Mouse (Mus musculus): ENCODE data around the gene Cyp2ab1. TPM values are rescaled to one million over a fixed set of nuclear protein-coding genes. Genes with fewer than 3 reads are reported as not detected.
A peak's percentile ranks its signal among the peaks of the same experiment; 100 is the strongest.

Cyp2ab1 gene
- polyA plus RNA-seq, 1 experiment from 2014 or later, result not detected

DNA sequence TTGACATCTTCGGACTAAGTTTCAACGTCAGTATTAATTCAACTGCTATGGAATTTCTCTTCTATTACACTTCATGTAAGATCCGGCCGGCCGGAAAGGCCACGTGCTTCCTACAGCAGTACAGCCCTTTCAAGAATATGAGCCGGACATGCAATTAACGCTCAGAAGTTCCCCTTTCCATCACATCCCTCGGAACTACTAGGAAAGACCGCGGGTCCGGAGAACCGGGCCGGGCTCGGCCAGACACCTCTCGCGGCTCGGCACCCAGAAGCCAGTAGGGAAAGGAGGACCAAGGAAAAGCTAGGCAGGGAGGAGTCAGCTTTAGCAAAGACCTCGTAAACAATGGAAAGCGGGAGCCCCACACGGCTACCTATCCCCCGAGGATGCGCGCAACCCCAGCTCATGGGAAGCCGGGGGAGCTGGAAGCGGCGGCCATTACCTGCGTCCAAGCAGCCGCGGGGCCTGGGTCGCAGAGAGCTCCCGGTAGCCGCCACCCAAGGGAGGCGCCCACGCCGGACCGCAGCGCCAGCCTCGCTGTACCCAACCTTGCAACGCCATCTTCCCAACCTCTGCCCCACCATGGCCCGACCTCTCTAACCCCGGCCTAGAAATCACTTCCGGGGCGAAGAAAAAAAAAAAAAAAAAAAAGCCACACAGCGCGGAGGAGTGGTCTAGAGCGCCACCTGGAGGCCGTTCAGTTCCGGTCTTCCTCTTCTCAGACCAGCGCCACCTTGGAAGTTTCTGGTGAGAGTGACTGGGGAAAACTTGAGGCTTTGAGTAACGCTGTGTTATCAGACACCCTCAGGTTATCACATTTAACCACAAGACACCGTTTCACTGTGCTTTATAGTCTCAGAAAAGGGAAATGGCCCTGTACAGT lies 23.2 kb downstream of the Cyp2ab1 start, which contains the start of gene Parl:
Gene Parl, minus strand, starts transcription at position 618 of the 880 bp plus-strand sequence.
- H3K9me3 ChIP-seq (ENCODE audit: control insufficient read depth, low read length), result no peaks in the 10 kb centered on the region
- peak within 1 kb of the TSS; percentile 89 for H3K9ac ChIP-seq (ENCODE audit: low read length)
- under 1% methylated on average over 52 of the region's 52 CpGs for WGBS
- 0 out of 2 replicates have a peak within 1 kb of the TSS, but pooled peaks have one; percentile 29 for H3K27ac ChIP-seq (ENCODE audit: low read depth, low read length)
- no peaks in the 10 kb centered on the region for H3K27me3 ChIP-seq (ENCODE audit: control insufficient read depth, insufficient read depth, low read length)
- ATAC-seq (ENCODE audit: insufficient read depth, low FRiP score, low TSS enrichment), result peak; percentile 88
- peaks cover 10% of the 10 kb centered on the region for H3K4me1 ChIP-seq (ENCODE audit: control insufficient read depth, insufficient read depth, low read length)
- H3K36me3 ChIP-seq (ENCODE audit: control insufficient read depth, insufficient read depth, low read length), result 0 out of 2 replicates have a peak, but pooled peaks cover 2% of the 10 kb centered on the region
- peak; percentile 90 for DNase-seq (ENCODE audit: low spot score)
- H3K4me2 ChIP-seq (ENCODE audit: low read depth), result peak within 1 kb of the TSS; percentile 84
- H3K4me3 ChIP-seq (ENCODE audit: low read depth, low read length), result peak within 1 kb of the TSS; percentile 91

GRCm38 (mm10) chr16:20300076-20300475 lies 25.1 kb downstream of the Cyp2ab1 start:
- DNase-seq (ENCODE audit: low spot score) (no peak), ATAC-seq (ENCODE audit: insufficient read depth, low FRiP score, low TSS enrichment) (no peak)
- 0 out of 2 replicates have a peak, but pooled peaks cover 5% of the 10 kb centered on the region for H3K36me3 ChIP-seq (ENCODE audit: control insufficient read depth, insufficient read depth, low read length)
- WGBS, result 92% methylated on average over 2 of the region's 2 CpGs
- H3K4me3 ChIP-seq (ENCODE audit: low read depth, low read length), result no peak overlapping the region
- no peaks in the 10 kb centered on the region for H3K9me3 ChIP-seq (ENCODE audit: control insufficient read depth, low read length)
- no peak overlapping the region for H3K4me2 ChIP-seq (ENCODE audit: low read depth)
- H3K27ac ChIP-seq (ENCODE audit: low read depth, low read length), result no peak overlapping the region
- H3K27me3 ChIP-seq (ENCODE audit: control insufficient read depth, insufficient read depth, low read length), result no peaks in the 10 kb centered on the region
- H3K4me1 ChIP-seq (ENCODE audit: control insufficient read depth, insufficient read depth, low read length), result peaks cover 10% of the 10 kb centered on the region
- H3K9ac ChIP-seq (ENCODE audit: low read length), result no peak overlapping the region

DNA sequence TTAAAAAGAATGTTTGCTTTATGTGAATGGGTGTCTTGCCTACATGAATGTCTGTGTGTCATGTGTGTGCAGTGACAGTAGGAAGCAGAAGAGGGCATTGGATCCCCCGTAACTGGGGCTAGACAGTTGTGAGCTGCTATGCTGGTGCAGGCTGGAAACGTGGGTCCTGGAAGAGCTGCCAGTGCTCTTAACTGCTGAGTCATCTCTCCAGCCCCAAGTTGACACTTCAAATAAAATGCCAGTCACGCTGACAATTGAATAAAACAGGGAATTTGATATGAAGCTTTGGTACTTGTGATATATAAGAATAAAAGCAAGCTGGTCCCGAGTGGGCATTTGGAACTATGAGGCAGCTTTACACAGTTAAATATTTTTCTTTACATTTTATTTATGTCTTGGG lies 45.0 kb downstream of the Cyp2ab1 start:
- Histone ChIP-seq H3K4me3 (ENCODE audit: low read depth, low read length) (no peak overlapping the region), H3K4me1 (ENCODE audit: control insufficient read depth, insufficient read depth, low read length) (no peaks in the 10 kb centered on the region), H3K4me2 (ENCODE audit: low read depth) (no peak overlapping the region), H3K27me3 (ENCODE audit: control insufficient read depth, insufficient read depth, low read length) (no peaks in the 10 kb centered on the region), H3K36me3 (ENCODE audit: control insufficient read depth, insufficient read depth, low read length) (peaks cover 13% of the 10 kb centered on the region), H3K27ac (ENCODE audit: low read depth, low read length) (no peak overlapping the region), H3K9ac (ENCODE audit: low read length) (no peak overlapping the region), H3K9me3 (ENCODE audit: control insufficient read depth, low read length) (no peaks in the 10 kb centered on the region)
- WGBS, result 92% methylated on average over 4 of the region's 4 CpGs
- DNase-seq (ENCODE audit: low spot score) (no peak), ATAC-seq (ENCODE audit: insufficient read depth, low FRiP score, low TSS enrichment) (no peak)

- no peak overlapping the region for H3K4me2 ChIP-seq (ENCODE audit: low read depth)
- H3K9me3 ChIP-seq (ENCODE audit: control insufficient read depth, low read length), result no peaks in the 10 kb centered on the region
- no peaks in the 10 kb centered on the region for H3K27me3 ChIP-seq (ENCODE audit: control insufficient read depth, insufficient read depth, low read length)
- no peak overlapping the region for H3K27ac ChIP-seq (ENCODE audit: low read depth, low read length)
- 92% methylated on average over 5 of the region's 5 CpGs for WGBS
- H3K4me1 ChIP-seq (ENCODE audit: control insufficient read depth, insufficient read depth, low read length), result no peaks in the 10 kb centered on the region
- no peak overlapping the region for H3K4me3 ChIP-seq (ENCODE audit: low read depth, low read length)
- ATAC-seq (ENCODE audit: insufficient read depth, low FRiP score, low TSS enrichment), result no peak
- H3K9ac ChIP-seq (ENCODE audit: low read length), result no peak overlapping the region
- peaks cover 11% of the 10 kb centered on the region for H3K36me3 ChIP-seq (ENCODE audit: control insufficient read depth, insufficient read depth, low read length)
- no peak for DNase-seq (ENCODE audit: low spot score)
Observed at GRCm38 (mm10) chr16:20279395-20279794, 45.8 kb downstream of the Cyp2ab1 start.

DNA sequence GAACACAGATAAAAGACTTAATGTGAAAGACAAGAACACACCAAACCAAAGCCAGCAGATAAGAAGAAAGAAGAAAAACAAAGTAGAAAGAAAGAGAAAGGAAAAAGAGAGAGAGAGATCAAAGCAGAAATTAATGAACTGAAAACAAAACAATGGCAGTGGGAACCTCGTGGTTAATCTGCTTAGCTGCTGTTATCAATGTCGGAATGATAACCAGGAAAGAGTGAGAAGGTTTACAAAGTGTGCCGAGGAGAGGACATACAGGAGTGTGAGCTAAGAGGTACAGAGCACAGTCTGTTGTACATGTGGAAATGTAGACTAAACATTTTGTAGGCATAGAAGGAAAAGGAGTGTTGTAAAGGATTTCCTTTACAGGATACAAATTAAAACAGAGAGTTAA lies 52.2 kb downstream of the Cyp2ab1 start:
- Histone ChIP-seq H3K4me3 (ENCODE audit: low read depth, low read length) (no peak overlapping the region), H3K27me3 (ENCODE audit: control insufficient read depth, insufficient read depth, low read length) (no peaks in the 10 kb centered on the region), H3K27ac (ENCODE audit: low read depth, low read length) (no peak overlapping the region), H3K4me1 (ENCODE audit: control insufficient read depth, insufficient read depth, low read length) (no peaks in the 10 kb centered on the region), H3K36me3 (ENCODE audit: control insufficient read depth, insufficient read depth, low read length) (no peaks in the 10 kb centered on the region), H3K4me2 (ENCODE audit: low read depth) (no peak overlapping the region), H3K9ac (ENCODE audit: low read length) (no peak overlapping the region), H3K9me3 (ENCODE audit: control insufficient read depth, low read length) (no peaks in the 10 kb centered on the region)
- DNase-seq (ENCODE audit: low spot score) (no peak), ATAC-seq (ENCODE audit: insufficient read depth, low FRiP score, low TSS enrichment) (no peak)
- 68% methylated on average over 3 of the region's 3 CpGs for WGBS

- H3K9ac ChIP-seq (ENCODE audit: low read length), result no peak overlapping the region
- 82% methylated on average over 4 of the region's 4 CpGs for WGBS
- H3K36me3 ChIP-seq (ENCODE audit: control insufficient read depth, insufficient read depth, low read length), result no peaks in the 10 kb centered on the region
- H3K4me1 ChIP-seq (ENCODE audit: control insufficient read depth, insufficient read depth, low read length), result no peaks in the 10 kb centered on the region
- no peaks in the 10 kb centered on the region for H3K9me3 ChIP-seq (ENCODE audit: control insufficient read depth, low read length)
- no peak overlapping the region for H3K27ac ChIP-seq (ENCODE audit: low read depth, low read length)
- H3K4me3 ChIP-seq (ENCODE audit: low read depth, low read length), result no peak overlapping the region
- H3K4me2 ChIP-seq (ENCODE audit: low read depth), result no peak overlapping the region
- no peaks in the 10 kb centered on the region for H3K27me3 ChIP-seq (ENCODE audit: control insufficient read depth, insufficient read depth, low read length)
- ATAC-seq (ENCODE audit: insufficient read depth, low FRiP score, low TSS enrichment), result no peak
- no peak for DNase-seq (ENCODE audit: low spot score)
Observed at GRCm38 (mm10) chr16:20271339-20271738, 53.9 kb downstream of the Cyp2ab1 start.

DNA sequence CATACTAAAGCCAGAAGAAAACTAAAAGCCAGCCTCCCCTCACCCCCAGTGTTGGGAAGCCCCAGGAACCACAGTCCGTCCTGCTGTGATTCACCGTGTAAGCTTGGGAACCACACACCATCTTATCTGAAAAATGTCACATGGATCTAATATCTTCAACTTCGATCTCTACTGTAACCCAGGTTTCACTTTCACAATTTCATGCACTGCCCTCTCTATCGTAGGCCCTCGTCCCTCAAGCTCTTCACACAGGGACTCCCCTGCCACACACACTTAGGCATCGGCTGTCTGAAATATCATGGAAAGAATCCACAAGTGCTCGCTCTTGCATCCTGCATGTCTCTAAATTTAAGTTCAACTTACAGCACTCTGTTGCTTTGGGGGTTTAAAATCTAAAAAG lies 60.1 kb downstream of the Cyp2ab1 start:
- Histone ChIP-seq H3K27ac (ENCODE audit: low read depth, low read length) (no peak overlapping the region), H3K9ac (ENCODE audit: low read length) (no peak overlapping the region), H3K36me3 (ENCODE audit: control insufficient read depth, insufficient read depth, low read length) (no peaks in the 10 kb centered on the region), H3K4me1 (ENCODE audit: control insufficient read depth, insufficient read depth, low read length) (no peaks in the 10 kb centered on the region), H3K27me3 (ENCODE audit: control insufficient read depth, insufficient read depth, low read length) (no peaks in the 10 kb centered on the region), H3K4me3 (ENCODE audit: low read depth, low read length) (no peak overlapping the region), H3K4me2 (ENCODE audit: low read depth) (no peak overlapping the region), H3K9me3 (ENCODE audit: control insufficient read depth, low read length) (no peaks in the 10 kb centered on the region)
- no peak for ATAC-seq (ENCODE audit: insufficient read depth, low FRiP score, low TSS enrichment)
- no peak for DNase-seq (ENCODE audit: low spot score)
- WGBS, result 85% methylated on average over 7 of the region's 7 CpGs

Measured in neural tube, embryonic 11.5 days (tissue).